Mouse (Mus musculus): ENCODE data around the gene Gm9903. TPM values are rescaled to one million over a fixed set of nuclear protein-coding genes. Genes with fewer than 3 reads are reported as not detected.

Gm9903 gene
- total RNA-seq (2015) = 0.37 and 0.74 TPM in 2 replicates
- 1.1 TPM in 1 of 2 replicates, not detected in the other for total RNA-seq (2017)

DNA sequence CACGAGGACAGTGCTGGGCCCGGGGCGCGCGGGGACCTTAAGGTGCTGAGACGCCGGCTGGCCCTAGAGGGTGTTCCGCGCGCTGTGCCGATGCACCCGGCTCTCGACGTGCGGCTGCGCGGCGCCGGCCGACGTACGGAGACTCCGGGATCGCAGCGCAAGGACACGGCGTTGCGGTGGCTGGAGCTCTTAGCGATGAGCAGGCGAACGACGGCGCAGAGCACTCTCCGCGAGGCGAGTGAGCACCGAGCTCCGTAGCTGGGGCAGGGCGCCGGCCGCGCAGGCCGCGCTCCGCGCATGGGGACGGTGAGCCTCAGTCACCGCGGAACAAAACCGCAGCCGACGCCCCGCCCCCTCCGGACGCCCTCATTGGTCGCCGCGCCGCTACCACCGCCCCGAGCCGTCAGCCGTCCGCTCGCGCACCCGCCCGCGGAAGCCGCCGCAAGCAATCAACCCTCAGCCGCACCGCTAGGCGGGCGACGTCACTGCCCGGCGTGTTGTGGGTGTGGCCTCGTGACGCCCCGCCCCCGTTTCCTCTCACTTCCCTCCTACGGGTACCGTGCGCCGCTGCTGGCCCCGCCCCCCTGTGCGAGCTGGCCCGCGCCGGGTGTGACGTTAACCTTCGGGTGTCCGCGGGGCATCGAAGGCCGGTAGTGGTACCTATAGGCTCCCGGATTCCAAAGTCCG is at the start of gene Gm9903, which contains the start of gene Fam53a:
TSS of gene Gm9903 (plus strand) at position 625 of the 687 bp plus-strand sequence.
TSS of gene Fam53a (minus strand) at position 335 of the 687 bp plus-strand sequence.
- peak; percentile 92 for ATAC-seq (replicated peaks; ENCODE audit: poor library complexity)

DNA sequence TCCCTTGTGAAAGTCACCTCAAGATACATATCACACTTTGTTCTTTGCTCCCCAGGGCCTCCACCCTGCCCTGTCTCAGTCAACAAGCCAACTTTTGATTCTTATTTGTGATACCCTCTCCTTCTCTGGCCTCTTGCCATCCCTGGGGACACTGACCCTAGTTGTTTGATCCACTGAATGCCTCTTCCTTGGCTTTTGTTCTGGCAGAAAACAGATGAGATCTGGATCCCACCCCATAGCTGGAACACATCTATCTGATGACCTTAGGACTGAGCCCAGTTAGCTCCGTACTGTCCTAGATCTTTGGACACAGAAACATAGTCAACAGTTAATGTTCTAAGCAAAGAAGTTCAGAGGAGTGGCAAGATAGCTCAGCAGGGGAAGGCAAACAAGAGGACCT is 49.4 kb upstream of the Gm9903 start:
- ATAC-seq (replicated peaks; ENCODE audit: poor library complexity) = no peak

DNA sequence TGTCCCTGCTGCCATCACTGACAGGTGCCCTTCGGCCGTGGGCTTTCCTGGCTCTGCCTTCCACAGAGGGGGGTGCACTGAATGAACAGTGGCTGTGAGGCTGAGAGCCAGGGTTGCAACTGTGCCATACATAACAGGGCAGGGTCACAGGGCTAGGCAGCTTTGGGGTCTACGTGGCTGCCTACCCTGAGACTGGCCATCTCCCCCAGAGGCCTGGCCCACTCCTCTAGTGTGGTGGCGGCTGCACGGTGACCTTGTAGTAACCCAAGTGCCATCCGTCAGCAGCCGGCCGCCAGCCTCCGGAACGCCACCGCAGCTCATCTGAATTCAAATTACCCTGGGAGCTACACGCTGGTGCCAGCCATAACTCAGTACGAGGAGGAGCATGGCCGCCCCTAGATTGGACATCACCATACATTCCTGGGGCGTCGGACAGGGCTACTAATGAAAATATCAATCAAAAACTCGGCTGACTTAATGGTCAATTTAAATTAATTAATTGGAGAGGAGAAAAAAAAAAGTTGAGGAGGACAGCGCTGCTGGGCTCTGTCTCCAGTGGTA is 42.1 kb upstream of the Gm9903 start:
- ATAC-seq (replicated peaks; ENCODE audit: poor library complexity) = no peak

DNA sequence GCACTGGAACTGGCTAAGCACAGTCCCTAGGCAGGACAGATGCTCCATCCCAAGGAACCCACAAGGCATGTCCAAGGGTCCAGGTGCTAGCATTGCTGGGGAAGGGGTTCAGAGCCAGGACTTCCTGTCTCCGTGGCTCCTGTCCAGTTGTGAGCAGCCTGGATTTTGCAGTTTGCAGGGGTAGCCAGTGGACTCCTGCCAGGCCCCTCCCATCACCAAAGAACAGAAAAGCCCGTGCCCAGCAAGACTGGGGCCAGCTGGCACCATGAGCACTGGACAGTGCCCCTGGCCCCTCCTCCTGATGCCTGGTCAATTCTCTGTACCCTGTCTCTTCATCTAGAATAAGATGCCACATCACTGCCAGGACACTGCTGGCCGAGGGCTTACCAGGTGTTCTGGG is 41.7 kb upstream of the Gm9903 start:
- ATAC-seq (replicated peaks; ENCODE audit: poor library complexity) = no peak

DNA sequence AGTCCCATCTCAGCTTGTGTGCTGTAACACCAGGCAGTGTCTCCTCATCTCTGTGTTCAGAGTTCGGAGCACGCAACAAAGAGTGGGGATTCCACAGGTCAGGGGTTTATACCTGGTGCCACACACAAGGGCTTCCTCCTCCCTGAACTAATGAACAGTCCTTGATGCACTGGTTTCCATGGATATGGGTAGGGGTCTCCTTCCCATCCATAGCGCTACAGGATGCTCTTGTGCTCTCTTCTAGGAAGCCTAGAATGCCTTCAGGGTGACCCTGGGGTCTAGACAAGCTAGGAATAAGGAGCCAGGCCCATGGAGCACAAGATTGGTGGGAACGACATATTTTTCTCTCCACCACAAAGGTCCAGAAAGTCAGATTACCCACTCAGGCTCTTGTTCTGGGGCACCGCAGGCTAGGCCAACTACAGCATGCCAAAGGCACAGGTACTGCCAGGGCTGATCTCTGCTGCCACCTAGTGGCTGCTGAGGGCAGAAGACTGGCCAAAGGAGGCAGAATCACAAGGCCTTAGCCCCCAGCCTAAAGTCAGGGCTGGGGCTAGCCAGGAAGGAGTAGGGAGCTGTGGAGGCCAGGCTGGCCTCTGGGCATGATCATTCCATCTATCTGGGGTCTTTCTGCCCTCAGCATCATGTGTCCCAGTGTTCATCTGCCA is 40.4 kb upstream of the Gm9903 start:
- peak; percentile 88 for ATAC-seq (replicated peaks; ENCODE audit: poor library complexity)

DNA sequence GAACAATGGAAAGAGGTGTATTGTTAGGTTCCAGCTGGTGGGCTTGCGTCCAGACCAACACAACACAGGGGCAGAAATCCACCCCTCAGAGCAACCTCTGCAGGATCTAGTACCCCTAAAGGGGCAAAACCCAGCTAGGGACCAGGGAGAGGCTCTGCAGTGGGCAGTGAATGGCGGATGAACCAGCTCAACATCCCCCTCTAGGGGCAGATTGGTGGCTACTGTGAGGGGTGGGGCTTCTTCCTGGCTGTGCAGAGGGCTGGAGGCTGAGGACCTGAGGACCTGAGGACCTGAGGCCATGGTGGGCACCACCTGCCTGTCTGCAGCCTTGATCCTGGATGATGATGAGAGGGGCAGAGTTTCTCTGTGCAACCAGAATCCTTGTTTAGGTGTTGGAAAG is 36.1 kb upstream of the Gm9903 start:
- ATAC-seq (replicated peaks; ENCODE audit: poor library complexity) = peak; percentile 82

DNA sequence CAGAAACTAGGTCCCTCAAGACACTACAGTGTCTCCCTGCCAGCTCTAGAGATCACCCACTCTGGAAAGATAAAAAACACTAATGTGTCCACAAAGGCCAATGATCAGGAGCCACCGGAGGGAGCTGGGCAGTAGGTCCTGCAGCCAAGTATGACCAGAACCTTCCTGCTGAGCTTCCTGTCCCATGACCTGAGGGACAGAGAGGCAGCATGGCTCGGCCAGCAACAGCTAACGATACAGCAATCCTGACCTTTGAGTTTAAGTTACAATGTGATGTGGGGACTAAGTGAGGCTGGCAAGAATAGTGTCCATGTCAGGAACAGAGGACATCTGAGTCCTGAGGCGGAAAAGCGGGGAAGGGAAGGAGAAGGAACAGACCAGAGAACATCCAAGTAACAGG is 24.4 kb upstream of the Gm9903 start:
- ATAC-seq (replicated peaks; ENCODE audit: poor library complexity) = no peak

DNA sequence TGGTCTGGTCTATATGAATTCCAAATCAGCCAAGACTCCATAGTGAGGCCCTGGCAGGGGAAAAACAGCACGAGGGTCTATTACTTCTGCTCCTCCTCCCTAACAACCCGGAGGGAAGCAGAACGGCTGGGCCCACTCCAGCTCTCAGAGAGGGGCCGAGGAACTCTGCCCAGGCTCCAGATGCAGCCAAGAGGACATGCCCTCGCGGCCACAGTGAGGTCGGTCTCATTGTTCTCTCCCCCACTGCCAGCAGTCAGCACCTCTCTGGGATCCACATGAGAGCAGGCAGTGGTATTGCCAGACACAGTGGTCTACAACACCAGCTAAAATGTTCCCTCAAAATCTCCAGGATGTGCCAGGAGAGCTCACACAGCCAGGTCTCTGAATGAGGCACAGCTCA is 23.1 kb upstream of the Gm9903 start:
- no peak for ATAC-seq (replicated peaks; ENCODE audit: poor library complexity)

DNA sequence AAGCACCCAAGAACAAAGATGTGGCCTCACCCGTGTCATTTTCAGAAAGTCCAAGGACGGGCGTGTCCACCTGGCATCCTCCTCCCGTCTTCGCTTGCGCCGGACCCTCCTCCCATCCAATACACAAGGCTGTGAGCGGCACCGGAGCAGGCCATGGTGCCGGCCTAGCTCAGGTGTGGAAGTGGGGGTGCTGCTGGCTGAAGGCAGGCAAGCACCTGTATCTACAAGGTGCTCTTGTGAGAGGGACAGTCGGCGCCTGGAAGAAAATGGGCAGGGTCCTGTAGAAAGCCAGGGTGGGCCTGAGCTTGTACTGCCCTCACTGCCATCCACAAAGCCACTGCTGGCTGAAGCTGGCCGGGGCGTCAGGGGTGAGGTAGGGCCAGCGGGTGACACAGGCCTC is 22.3 kb upstream of the Gm9903 start:
- ATAC-seq (replicated peaks; ENCODE audit: poor library complexity) = no peak

DNA sequence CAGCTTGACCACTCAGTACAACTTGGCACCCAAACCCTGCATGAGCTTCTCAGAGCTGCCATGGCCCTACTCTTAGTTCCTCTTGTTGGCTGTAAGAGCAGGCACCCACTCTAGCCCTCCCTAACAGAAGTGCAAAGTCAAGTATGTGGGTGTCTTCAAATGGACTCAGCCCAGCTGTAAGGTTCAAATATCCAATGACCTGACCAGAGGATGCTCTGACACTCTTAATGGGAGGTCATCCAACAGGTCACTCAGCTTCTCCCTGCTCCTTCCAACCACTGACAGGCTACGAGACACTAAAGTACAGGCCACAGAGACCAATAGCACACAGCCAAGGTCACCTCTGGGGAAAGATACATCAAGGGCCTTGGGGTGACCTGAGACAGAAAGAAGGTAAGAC is 20.5 kb upstream of the Gm9903 start:
- ATAC-seq (replicated peaks; ENCODE audit: poor library complexity) = no peak

DNA sequence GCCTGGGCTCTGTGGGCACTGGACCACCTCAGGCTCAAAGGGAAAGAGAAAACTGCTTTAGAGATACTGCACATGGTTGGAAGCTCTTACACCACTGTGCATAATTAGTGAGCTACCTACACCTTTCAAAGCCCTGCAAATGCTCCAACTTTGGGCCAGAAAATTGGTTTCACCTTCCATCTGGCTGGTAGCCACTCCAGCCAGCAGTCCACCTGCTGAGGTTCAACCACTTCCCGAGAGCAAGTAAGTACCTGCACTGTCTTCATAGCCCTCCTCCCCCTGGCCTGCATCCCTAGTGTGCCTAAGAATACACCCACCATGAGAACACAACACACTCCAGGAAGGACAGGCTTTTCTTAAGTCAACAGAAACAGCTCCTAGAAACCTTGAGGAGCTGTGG is 17.9 kb upstream of the Gm9903 start:
- ATAC-seq (replicated peaks; ENCODE audit: poor library complexity) = no peak

DNA sequence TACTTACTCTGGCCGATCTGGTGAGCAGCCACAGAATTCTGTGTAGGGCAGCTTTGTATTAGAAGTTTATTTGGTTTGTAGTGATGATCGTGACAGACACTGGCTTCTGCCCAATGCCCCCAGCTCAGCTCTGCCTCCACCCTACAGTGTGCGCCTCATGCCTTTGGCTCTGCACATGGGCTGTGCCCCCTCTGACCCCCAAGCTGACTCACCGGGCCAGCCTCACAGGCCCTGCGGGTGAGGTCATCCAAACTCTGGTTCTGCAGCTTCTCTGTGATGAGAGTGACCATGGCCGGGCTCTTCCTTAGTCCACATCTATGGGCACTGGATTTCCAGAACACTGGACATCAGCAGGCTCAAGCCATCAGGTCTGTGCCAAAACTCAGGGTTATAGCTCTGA is 15.3 kb upstream of the Gm9903 start:
- ATAC-seq (replicated peaks; ENCODE audit: poor library complexity) = no peak

DNA sequence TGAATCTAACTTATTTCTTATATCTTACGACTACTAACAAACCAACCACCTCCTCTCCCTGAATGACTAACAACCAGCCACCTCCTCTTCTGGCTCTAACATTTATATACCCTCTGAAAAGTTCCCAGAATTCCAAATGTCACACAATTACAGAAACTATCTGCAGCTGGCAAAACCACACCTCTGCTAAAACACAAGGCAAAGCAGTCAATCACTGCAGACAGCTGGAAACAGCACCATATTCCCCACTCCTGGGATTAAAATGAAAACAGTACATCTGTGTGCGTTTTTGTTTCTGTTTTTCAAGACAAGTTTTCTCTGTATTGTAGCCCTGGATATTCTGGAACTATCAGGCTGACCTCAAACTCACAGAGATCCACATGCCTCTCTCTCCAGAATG is 7.1 kb upstream of the Gm9903 start:
- no peak for ATAC-seq (replicated peaks; ENCODE audit: poor library complexity)

DNA sequence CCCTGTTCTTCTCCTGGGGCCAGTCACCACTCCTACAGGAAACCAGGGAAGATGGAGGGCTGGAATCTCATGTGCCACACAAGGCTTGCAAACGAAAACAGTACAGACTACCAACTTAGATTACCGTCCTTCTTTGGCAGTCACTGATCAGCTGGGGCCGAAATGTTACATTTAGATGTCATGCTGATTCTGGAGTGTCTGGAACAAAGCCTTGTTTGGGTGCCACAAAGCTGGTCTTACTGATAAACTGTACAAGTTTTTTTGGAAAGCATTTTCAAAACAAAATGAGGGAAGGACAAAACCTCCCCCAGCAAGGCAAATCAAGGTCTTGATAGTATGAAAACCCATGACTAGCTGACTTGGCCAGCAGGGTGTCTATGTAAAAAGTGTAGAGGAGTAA is 6.0 kb upstream of the Gm9903 start:
- no peak for ATAC-seq (replicated peaks; ENCODE audit: poor library complexity)

DNA sequence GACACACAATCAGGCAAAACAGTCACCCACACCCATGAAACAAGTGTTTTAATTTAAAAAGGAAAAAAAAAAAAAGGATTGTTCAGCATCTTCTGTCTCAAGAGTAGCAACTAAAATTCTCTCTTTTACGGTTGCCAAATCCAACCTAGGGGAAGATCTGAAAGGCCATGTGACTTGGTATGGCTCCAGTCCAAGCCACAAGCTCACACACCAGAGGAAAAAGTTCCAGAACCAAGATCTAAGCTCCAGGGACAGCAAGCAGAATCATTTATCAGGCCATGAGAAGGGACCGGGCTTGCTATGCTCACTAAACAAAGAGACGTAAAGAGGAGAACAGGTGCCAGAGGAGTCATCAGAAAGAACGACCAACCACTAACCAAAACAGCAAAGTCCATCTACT is 1.8 kb upstream of the Gm9903 start:
- ATAC-seq (replicated peaks; ENCODE audit: poor library complexity) = no peak

DNA sequence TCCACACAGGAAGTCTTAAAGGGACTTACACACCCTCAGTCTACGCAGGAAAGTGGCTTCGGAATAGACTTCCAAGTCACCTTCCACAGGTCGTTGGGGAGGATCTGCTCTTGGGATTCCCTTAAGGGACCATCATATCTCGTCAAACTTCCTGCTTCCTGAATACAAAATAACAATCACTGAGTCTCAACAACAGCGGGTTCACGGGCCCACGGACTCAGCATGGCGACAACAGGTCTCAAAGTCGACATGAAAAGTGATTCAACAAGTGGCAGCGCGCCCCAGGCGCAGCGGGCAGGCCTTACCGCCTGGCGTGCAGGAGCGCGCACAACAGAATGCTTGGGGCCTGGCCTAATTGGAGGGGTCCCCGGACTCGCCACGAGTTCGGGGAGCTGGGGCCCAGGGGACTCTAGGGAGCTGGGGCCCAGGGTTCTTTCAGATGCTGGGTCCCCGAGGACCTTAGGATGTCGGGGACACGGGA is 865 bp upstream of the Gm9903 start:
- ATAC-seq (replicated peaks; ENCODE audit: poor library complexity) = peak; percentile 12

DNA sequence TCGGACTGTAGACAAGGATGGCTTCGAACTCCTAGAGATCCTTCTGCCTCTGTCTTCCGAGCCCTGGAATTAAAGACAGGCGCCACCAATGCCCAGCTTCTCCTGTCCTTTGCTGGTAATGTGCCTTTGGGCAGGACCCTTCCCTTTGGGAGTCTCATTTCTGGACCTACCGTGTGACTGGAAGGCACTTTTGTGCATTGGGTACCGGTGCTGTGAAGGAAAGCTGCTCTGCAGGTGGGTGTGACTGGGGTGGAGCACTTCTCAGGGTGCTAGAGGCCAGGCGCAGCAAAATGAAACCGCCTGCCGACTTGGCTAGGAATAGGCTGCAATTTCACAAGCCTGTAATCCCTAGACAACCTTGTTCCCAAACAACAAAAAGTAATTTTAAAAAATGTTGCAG is 336 bp downstream of the Gm9903 start:
- ATAC-seq (replicated peaks; ENCODE audit: poor library complexity) = peak; percentile 33

DNA sequence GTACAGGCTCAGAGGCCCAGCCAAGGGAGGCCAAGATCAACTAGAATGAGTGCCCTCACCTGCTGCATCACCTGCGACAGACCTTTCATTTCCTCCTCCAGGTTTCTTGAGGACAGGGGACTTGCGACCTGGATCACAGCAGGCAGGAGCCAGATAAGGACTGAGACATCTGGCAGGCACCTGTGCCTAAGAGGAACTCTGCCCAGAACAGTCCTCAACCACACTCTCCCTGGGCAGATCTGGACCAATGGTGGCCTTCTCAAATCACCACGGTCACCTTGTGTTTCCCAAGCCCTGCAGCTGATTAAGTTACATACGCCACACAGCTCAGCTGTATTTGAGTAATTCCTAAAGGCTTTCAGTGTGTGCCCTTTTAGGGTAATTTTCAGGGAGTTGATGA is 890 bp downstream of the Gm9903 start:
- ATAC-seq (replicated peaks; ENCODE audit: poor library complexity) = no peak

DNA sequence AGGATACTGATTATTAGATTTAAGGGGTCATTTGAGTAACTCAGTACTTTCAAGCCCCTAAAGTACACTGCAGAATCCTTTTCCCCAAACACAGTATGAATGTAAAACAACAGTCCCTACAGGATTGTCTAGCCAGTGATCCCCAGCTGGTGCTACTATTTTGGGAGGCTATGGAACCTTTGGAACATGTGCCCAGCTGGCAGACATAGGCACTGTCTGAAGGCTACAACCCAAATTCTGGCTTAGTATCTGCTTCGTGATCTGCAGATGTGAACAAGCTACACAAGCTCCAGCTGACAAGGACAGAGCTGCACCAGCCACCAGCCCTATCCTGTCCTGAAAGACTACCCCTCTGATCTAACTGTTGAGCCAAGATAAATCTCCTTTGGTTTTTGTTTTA is 2.8 kb downstream of the Gm9903 start:
- no peak for ATAC-seq (replicated peaks; ENCODE audit: poor library complexity)

DNA sequence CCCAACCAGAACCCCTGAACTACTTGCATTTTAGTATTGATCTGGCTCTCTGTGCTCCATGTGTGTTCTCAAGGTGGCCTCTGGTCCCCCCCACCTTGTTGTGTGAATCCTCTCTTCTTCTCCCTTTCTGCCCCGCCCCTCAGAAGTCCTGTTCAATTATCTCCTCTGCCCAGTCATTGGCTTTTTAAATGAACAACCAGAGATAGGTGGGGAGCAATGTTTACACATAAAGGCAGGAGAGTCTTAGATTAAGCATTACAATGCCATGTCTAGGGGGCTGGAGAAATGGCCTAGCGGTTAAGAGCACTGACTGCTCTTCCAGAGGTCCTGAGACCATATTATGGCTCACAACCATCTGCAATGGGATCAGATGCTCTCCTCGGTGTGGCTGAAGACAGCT is 5.6 kb downstream of the Gm9903 start:
- ATAC-seq (replicated peaks; ENCODE audit: poor library complexity) = peak; percentile 67

DNA sequence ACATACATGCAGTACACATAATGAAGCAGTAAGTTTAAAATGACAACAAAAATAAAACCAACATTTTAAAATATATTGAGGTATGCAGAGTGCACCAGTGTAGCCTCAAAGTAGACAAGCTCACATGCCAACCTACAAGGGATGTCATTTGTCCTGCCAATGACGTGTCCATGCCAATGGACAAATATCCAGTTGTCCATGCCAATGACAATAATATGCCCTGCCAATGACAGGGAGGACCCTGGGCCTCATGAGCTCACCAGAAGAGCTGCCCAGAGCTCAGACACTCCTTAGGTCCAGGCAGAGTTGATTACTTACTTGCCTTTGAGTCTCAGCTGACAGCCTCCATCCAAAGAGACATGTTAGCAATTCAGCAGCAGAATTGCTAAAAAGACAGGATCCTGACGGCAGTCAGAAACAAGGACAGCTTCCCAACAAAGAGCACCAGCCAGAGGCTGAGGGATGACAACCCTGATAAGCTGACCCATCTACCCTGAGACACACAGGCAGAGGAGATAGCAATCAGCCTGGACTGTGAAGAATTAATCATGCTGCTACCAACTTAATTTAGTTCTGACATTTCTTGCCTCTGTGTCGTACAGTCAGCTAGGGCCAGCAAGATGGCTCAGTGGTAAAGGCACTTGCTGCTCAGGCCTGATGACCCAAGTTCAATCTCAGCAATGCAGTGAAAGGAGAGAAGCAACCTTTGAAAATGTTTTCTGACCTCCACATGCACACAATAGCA is 8.1 kb downstream of the Gm9903 start:
- no peak for ATAC-seq (replicated peaks; ENCODE audit: poor library complexity)

DNA sequence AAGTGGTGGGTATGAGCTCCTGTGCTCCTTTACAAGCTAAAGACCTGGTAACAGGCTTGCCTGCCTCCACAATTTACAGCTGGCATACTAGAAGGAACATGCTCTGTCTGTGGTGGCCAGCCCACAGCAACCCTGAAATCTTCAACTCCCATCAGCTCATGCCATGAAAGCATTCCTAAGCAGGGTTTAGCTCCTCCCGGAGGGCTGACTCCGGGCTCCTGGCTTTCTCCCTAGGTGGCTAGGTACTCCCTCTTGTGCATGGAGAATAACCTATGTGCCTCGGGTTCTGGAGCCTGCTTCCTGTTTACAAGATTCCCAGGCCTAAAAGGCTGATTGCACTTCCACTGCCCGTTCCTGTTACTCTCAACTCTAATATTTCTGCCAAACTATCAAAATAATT is 9.1 kb downstream of the Gm9903 start:
- no peak for ATAC-seq (replicated peaks; ENCODE audit: poor library complexity)

All from megakaryocyte progenitor cell, adult 5-6 weeks (primary cell).